Mouse (Mus musculus) liver, adult 2 months (tissue): ENCODE results near the gene Maml2. TPM values are rescaled to one million over a fixed set of nuclear protein-coding genes. Genes with fewer than 3 reads are reported as not detected.

Experiments used
- DNase-seq: peaks from one replicate; pipeline ENCODE4 v3.0.0-alpha.2; 2011; ENCODE audit warnings: low read depth, low spot score; ENCODE audit errors: extremely low read depth
- H3K27ac ChIP-seq: fragments of 200-500 bp; replicated peaks from 2 replicates; pipeline ENCODE4 v1.5.1; 2012; ENCODE audit warnings: low read depth, mild to moderate bottlenecking, control low read depth, inconsistent platforms, low read length; ENCODE audit not compliant: insufficient read depth
- H3K27me3 ChIP-seq: fragments of 200-500 bp; 2 replicates; pipeline ENCODE4 v1.6.1; 2012; ENCODE audit warnings: mild to moderate bottlenecking, moderate library complexity, low read length, inconsistent platforms; ENCODE audit not compliant: control insufficient read depth, insufficient read depth
- H3K36me3 ChIP-seq: fragments of 200-500 bp; 2 replicates; pipeline ENCODE4 v1.6.1; 2012; ENCODE audit warnings: low read length, inconsistent platforms; ENCODE audit not compliant: control insufficient read depth, insufficient read depth
- H3K4me1 ChIP-seq: fragments of 200-500 bp; 2 replicates; pipeline ENCODE4 v1.6.1; 2011; ENCODE audit warnings: low read length; ENCODE audit not compliant: control insufficient read depth, insufficient read depth
- H3K4me3 ChIP-seq: fragments of 200-500 bp; 2 replicates; pipeline ENCODE4 v1.5.1; 2011; ENCODE audit warnings: low read depth, mild to moderate bottlenecking, control low read depth, low read length, moderate library complexity; ENCODE audit not compliant: insufficient read depth
- H3K79me2 ChIP-seq: fragments of 200-500 bp; 2 replicates; pipeline ENCODE4 v1.6.1; 2012; ENCODE audit warnings: inconsistent platforms, mild to moderate bottlenecking, low read length, moderate library complexity; ENCODE audit not compliant: control insufficient read depth, insufficient read depth
- H3K9ac ChIP-seq: fragments of 200-500 bp; 2 replicates; pipeline ENCODE4 v1.6.1; 2012; ENCODE audit warnings: low read depth, mild to moderate bottlenecking, control low read depth, inconsistent platforms, low read length
- CTCF ChIP-seq: fragments of 200-500 bp; IDR thresholded peaks from 2 replicates; pipeline ENCODE4 v1.5.1; 2011; ENCODE audit warnings: low read depth, low read length, control low read depth
- POLR2A ChIP-seq: fragments of 200-500 bp; IDR thresholded peaks from 2 replicates; pipeline ENCODE4 v1.6.1; 2011; ENCODE audit warnings: low read length, control low read depth; ENCODE audit not compliant: insufficient read depth; ENCODE audit errors: extremely low read depth
- WGBS: fragments of 180-500 bp; shearing (Covaris S2); methylation state at CpG from one replicate; pipeline ENCODE4 v1.1.7; 2018; 5-methylcytosine and 5-hydroxymethylcytosine counted together
- polyA plus RNA-seq: library from polyadenylated mRNA; depleted of rRNA; stranded (reverse); fragments of >200 nt; gene quantifications from 2 replicates; pipeline ENCODE4 v1.2.3, GENCODE M21; 2012
- total RNA-seq: library from RNA; depleted of rRNA; stranded (reverse); fragments of >200 nt; gene quantifications from 2 replicates; pipeline ENCODE4 v1.2.3, GENCODE M21; 2014

The Maml2 gene
- total and polyA plus RNA-seq, 2 experiments, result 0.77 to 1.2 TPM

DNA sequence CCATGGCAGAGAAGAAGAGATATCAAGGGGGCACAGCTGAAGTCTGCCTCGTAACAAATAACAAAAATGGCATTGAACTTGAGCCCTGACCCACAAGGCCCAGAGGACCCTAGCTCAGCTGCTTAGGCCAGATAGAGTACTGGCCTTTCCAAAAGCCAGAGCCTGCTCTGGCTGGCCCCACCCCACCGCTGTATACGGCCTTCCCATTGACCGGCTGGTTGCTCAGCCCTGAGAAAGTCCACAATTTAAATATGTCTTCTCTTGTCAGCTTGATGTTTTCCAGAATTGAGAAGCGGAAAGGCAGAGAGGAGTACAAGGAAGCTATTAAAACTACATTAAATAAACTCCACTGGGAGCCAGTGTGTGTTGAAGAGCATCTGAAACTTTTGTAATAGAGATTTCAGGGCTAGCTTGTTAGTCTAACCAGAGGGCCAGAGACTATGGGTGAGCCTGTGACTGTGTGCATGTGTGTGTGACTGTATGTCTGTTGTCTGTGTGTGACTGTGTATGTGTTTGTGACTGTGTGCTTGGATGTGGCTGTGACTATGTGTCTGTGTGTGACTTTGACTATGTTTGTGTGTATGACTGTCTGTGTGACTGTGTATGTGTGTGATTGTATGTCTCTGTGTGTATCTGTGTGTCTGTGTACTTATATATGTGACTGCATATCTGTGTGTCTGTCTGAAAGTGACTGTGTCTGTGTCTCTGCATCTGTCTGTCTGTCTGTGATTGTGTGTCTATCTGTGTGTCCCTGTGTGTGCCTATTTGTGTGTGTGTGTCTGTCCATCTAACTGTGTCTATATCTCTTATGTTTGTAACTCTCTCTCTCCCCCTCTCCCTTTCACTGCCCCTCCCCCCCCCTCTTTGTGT, 185.7 kb downstream of the Maml2 start:
- H3K27ac ChIP-seq, result no peak overlapping the region
- 86% methylated on average over 5 of the region's 5 CpGs for WGBS
- TF ChIP-seq POLR2A, result no peak
- no peak for TF ChIP-seq CTCF
- H3K27me3 ChIP-seq, result no peaks in the 10 kb centered on the region
- no peaks in the 10 kb centered on the region for H3K36me3 ChIP-seq
- no peak overlapping the region for H3K4me3 ChIP-seq
- H3K9ac ChIP-seq, result no peak overlapping the region
- no peak for DNase-seq
- H3K79me2 ChIP-seq, result no peaks in the 10 kb centered on the region
- no peaks in the 10 kb centered on the region for H3K4me1 ChIP-seq

DNA sequence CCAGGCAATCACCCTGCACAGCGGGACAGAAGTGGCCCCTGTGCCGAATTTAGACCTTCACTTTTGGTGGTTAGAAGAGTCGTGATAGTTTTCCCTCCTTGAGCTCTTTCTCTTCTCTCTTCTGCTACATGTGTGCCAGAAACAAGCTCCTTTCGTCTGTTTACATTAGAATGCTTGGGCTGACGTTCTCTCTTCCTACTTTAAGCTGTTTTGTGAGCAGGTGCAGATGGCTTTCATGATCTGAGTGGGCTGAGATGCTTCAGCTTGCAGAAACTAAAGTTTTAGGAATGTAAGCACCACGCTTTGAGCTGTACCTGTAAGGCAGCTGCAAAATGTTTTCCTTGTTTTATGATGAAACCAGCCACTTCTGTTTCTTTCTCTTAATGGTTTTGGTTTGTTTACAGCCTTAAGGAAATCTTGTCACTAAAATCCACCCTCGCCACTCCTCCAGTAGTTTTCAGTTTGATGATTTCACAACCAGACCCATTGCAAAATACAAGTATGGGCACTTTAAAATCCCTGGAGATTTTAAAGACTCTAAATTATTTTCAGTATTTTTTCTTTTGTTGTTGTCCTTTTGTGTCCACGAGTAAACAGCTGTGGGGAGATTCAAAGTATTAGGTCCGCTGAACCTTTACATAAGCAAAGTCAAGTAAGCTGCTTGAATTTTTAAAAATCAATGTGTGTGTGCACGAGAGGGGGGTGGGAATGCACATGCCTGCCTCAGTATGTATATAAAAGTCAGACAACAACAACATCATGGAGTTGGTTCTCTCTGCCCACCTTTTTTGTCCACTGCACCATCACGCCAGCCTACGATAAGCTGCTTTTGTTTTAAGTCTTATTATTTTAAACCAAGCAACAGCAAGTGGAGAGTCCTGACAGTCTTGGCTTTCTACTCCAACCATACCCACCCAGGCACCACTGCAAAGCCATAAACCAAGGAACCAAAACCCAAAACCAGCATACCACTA, 186.8 kb downstream of the Maml2 start:
- 67% methylated on average over 12 of the region's 12 CpGs for WGBS
- H3K27me3 ChIP-seq, result no peaks in the 10 kb centered on the region
- no peak overlapping the region for H3K4me3 ChIP-seq
- H3K79me2 ChIP-seq, result no peaks in the 10 kb centered on the region
- no peaks in the 10 kb centered on the region for H3K4me1 ChIP-seq
- TF ChIP-seq CTCF (no peak), POLR2A (no peak)
- H3K27ac ChIP-seq, result no peak overlapping the region
- DNase-seq, result no peak
- no peaks in the 10 kb centered on the region for H3K36me3 ChIP-seq
- no peak overlapping the region for H3K9ac ChIP-seq

DNA sequence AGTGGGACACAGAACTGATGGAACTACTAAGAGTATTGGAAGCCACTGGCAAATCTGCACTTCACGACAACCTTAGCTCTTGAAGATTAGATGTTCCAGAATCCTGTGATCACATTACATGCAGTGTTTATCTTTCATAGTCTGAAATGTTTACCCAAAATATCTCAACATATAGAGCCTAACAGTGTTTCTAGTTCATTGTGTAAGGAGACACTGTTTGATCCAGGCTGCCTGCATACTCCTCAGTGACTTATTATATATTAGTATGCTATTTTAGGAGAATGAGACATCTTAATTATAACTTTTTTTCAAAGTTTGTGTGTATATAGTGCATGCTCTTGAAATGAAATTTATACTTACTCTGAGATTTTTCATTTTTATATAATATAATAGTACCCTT, 188.2 kb downstream of the Maml2 start:
- no peaks in the 10 kb centered on the region for H3K27me3 ChIP-seq
- WGBS, result 89% methylated on average over 1 of the region's 1 CpGs
- H3K9ac ChIP-seq, result no peak overlapping the region
- H3K79me2 ChIP-seq, result no peaks in the 10 kb centered on the region
- TF ChIP-seq CTCF, result no peak
- no peak for TF ChIP-seq POLR2A
- H3K27ac ChIP-seq, result no peak overlapping the region
- no peak for DNase-seq
- H3K4me3 ChIP-seq, result no peak overlapping the region
- no peaks in the 10 kb centered on the region for H3K36me3 ChIP-seq
- no peaks in the 10 kb centered on the region for H3K4me1 ChIP-seq

DNA sequence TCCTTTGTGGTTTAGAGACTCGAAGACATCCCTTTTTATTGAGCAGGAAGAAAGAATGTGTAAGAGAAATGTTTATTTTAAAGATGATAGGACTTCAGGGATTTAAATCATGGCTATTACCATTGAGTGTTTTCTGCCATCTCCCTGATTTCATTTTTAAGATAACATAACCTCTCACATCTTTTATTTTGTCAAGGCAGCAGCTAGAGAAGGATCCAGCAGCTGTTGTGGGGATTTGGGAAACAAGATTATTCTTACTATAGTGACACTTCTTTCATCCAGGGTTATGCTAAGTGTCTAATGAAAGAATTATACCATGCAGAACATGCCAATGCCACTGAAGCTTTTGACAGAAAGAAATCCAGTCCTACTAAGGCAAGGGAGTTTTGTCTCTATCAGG, 193.3 kb downstream of the Maml2 start:
- 63% methylated on average over 1 of the region's 1 CpGs for WGBS
- Histone ChIP-seq H3K79me2 (no peaks in the 10 kb centered on the region), H3K9ac (no peak overlapping the region), H3K27ac (no peak overlapping the region), H3K4me3 (no peak overlapping the region), H3K27me3 (no peaks in the 10 kb centered on the region), H3K4me1 (no peaks in the 10 kb centered on the region), H3K36me3 (no peaks in the 10 kb centered on the region)
- no peak for TF ChIP-seq CTCF
- no peak for TF ChIP-seq POLR2A
- DNase-seq, result no peak

DNA sequence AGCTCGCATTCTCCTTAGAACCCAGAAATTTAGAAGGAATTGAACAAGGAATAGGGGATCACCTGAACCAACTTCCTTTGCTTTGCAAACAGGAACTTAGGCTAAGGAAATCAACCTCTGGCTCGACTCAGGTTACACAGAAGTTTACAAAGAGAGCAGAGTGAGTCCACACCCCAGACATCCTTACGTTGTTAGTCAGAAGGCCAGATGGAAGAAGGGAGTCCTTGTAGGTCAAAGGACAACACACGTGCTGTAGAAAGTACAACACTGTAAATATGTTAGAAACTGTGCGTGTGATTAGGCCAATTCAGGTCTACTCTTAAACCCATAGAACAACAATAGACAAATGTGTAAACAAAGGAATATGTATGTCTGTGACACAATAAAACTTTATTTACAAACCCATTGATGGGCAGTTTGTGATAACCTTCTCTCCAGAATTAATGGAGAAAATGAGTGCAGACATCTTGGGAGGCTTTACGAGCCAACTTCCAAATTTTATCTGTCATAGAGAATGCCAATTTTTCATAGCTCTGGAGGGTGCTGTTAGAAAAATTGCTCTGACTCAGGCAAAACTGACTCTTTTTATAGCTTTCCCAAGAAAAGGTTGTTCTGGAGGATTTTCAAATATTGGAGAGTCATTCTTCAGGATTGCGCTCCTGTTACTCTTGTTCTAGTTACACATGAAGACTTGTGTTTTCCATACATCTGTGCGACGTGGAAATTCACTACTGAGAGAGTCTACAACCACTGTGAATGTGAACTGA, 194.3 kb downstream of the Maml2 start:
- H3K79me2 ChIP-seq, result no peaks in the 10 kb centered on the region
- H3K36me3 ChIP-seq, result no peaks in the 10 kb centered on the region
- H3K9ac ChIP-seq, result no peak overlapping the region
- no peaks in the 10 kb centered on the region for H3K27me3 ChIP-seq
- no peak overlapping the region for H3K27ac ChIP-seq
- no peaks in the 10 kb centered on the region for H3K4me1 ChIP-seq
- no peak overlapping the region for H3K4me3 ChIP-seq
- WGBS, result 72% methylated on average over 9 of the region's 9 CpGs
- DNase-seq, result no peak
- TF ChIP-seq CTCF (no peak), POLR2A (no peak)
